Mouse (Mus musculus): ENCODE results near the gene Herc3. TPM values are rescaled to one million over a fixed set of nuclear protein-coding genes. Genes with fewer than 3 reads are reported as not detected.
A peak's percentile ranks its signal among the peaks of the same experiment; 100 is the strongest.
"Not testable (repeated sequence)": the region's sequence is repeated elsewhere in the genome, so short reads cannot be mapped to it uniquely, and the experiment has no call there.

The Herc3 gene
- total RNA-seq, 1 experiment from 2014 or later = 13.2 TPM

DNA sequence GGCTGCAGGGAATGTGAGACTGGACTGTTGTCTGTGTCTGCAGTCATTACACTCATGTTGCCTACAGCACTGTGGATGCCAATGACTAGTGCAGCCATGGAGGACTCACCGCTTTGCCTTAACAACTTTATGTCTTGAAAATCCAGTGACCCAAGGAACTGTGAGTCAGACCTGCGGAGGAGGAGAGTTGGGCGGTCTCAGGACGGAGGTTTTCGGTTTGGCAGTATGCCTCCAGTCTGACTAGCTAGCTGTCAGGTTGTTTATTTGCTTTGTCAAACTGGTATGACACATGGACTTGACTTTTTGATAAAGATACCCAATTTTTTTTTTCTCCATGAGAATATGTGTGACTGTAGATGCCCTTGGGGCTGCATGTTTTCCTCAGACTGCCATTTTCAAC is 16.6 kb downstream of the Herc3 start:
- no peak for ATAC-seq (replicated peaks in 1 of 2; ENCODE audit: insufficient read depth in 1 of 2, low FRiP score in 2 of 2, low TSS enrichment in 1 of 2, low read depth in 1 of 2, poor library complexity in 2 of 2, severe bottlenecking in 2 of 2)

DNA sequence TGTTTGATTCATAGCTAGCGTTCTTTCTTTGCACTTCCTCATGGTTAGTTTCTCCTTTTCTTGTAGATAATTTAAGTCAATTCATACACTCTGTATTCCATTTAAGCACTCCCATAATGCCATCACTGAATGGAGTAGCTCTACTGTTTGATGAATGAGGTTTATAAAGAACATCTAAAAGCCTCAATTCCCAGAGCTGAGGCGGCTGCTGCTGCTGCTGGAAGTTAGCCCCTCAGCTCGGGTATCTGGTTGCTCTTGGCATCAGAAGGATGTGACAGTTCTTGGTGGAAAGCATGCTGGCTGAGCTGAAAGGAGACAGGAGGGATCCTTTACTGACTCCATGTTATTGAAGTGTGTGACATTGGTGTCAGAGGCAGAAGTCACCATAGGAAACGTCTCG is 18.1 kb downstream of the Herc3 start:
- ATAC-seq (replicated peaks in 1 of 2; ENCODE audit: insufficient read depth in 1 of 2, low FRiP score in 2 of 2, low TSS enrichment in 1 of 2, low read depth in 1 of 2, poor library complexity in 2 of 2, severe bottlenecking in 2 of 2) = no peak

DNA sequence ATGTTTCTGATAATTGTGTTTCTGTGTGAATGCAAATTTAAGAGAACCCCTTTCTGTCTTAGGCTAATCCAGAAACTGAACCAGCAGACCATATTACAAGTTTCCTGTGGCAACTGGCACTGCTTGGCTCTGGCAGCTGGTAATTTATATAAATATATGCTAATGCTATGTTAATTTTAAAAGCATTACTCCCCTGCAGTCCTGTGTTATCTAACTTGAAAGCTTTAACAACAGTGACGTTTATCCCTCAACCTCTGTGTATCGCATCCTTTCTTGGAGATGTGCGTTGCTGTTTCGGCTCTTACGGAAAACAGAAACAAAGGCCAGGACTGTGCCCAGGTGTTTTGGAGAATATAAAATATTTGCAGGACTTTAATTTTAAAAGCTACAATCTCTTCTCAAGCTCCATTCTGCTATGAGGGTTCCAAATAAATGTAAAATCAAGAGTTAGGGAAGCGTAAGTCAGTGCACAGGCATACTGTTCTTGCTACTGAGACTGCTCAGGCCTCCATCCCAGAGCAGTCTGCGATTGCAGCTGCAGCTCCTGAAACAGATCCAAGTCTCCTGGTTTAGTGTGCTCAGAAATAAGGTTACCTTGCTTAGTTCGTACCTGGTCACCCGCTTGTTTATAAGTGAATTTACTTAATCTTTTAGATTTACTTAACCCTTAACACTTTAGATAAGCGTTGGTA is 24.6 kb downstream of the Herc3 start:
- ATAC-seq (replicated peaks in 1 of 2; ENCODE audit: insufficient read depth in 1 of 2, low FRiP score in 2 of 2, low TSS enrichment in 1 of 2, low read depth in 1 of 2, poor library complexity in 2 of 2, severe bottlenecking in 2 of 2) = no peak

DNA sequence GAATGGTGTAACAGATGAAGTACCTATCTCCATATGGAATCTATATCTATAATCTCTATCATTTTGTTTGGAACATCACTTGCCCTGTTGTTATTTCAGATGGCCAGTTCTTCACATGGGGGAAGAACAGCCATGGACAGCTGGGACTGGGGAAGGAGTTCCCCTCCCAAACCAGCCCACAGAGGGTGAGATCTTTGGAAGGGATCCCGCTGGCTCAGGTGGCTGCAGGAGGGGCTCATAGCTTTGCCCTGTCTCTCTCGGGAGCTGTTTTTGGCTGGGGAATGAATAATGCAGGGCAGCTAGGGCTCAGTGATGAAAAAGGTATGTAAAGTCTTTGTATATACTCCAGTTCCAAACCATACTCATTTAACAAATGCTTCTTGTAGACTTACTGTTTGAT is 25.2 kb downstream of the Herc3 start:
- no peak for ATAC-seq (replicated peaks in 1 of 2; ENCODE audit: insufficient read depth in 1 of 2, low FRiP score in 2 of 2, low TSS enrichment in 1 of 2, low read depth in 1 of 2, poor library complexity in 2 of 2, severe bottlenecking in 2 of 2)

DNA sequence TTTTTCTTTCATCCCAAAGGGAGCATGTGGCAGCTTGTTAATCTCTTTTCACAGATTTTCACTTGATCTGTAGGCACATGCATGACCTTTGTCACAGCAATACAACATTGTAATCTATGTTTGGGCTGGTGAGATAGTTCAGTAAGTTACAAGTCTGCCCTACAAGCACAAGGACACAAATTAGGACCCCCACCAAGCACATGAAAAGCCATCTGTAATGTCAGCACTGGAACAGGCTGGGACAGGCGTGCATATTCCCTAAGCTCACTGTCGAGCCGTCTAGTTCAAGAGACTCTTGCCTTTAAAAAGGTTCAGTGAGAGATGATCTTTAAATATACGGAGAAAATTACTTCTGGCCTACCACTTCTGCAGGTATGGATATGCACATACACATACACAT is 28.3 kb downstream of the Herc3 start:
- ATAC-seq (replicated peaks in 1 of 2; ENCODE audit: insufficient read depth in 1 of 2, low FRiP score in 2 of 2, low TSS enrichment in 1 of 2, low read depth in 1 of 2, poor library complexity in 2 of 2, severe bottlenecking in 2 of 2) = no peak

DNA sequence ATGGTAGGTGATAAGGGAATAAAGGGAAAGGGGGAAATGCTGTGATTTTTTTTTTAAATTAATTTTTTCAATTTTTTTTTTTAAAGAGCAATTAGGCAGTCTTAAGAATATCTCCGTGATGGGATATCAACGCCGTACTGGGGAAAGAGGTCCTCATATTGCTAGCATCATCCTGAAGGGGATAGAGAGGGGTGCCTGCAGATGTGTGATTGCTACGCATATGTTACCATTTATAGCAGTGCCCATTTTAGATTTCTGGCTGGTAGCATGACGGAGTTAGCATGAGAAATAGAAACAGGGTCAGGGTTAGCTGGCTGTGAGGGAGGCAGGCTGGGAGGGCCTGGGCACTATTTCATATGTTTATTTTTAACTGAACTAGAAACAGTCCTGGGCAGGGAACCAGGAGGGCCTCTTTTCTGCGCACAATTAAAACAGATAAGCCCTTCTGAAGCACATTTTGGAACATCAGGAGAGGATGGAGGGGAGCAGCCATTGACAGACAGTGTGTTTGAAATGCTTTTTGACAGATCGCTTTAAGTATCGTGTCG is 31.3 kb downstream of the Herc3 start:
- ATAC-seq (replicated peaks in 1 of 2; ENCODE audit: insufficient read depth in 1 of 2, low FRiP score in 2 of 2, low TSS enrichment in 1 of 2, low read depth in 1 of 2, poor library complexity in 2 of 2, severe bottlenecking in 2 of 2) = no peak

DNA sequence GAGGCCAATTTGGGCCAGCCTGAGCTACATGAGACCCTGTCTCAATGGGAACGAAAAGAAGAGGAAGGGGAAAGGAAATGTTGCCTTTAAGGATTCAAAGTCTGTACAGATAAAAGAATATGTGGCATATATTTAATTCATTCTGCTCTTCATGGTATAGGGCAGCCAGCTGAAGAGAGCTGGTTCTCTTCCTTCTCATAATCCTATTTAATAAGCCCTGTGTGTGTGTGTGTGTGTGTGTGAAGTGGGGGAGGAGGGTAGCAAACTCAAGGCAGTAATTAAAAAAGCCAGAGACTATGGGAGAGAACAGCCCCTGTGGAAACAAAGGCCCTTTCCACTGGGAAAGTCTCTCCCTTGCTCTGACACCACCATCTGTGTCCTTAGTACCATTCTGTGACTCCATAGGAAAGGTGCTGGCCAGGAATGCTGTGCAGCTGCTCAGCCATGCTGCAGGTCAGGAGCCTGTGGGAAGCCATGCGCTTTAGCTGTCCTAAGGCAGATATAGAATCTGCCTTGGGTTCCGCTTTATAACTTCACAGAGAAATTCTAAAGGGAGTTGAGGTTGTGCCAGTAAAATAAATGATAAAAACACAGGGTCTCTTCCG is 32.5 kb downstream of the Herc3 start:
- ATAC-seq (replicated peaks in 1 of 2; ENCODE audit: insufficient read depth in 1 of 2, low FRiP score in 2 of 2, low TSS enrichment in 1 of 2, low read depth in 1 of 2, poor library complexity in 2 of 2, severe bottlenecking in 2 of 2) = no peak

DNA sequence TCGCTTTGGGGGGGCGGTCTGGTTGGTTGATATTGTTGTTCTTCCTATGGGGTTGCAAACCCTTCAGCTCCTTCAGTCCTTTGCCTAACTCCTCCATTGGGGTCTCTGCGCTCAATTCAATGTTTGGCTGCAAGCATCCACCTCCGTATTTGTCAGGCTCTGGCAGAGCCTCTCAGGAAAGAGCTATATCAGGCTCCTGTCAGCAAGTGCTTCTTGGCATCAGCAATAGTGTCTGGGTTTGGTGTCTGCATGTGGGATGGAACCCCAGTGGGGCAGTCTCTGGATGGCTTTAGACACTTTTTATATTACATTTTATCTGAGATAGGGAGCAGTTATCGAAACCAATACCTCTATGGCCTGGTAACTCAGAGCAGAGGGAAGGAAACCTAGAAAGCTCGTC is 36.6 kb downstream of the Herc3 start:
- not testable (repeated sequence) for ATAC-seq (replicated peaks in 1 of 2; ENCODE audit: insufficient read depth in 1 of 2, low FRiP score in 2 of 2, low TSS enrichment in 1 of 2, low read depth in 1 of 2, poor library complexity in 2 of 2, severe bottlenecking in 2 of 2)

DNA sequence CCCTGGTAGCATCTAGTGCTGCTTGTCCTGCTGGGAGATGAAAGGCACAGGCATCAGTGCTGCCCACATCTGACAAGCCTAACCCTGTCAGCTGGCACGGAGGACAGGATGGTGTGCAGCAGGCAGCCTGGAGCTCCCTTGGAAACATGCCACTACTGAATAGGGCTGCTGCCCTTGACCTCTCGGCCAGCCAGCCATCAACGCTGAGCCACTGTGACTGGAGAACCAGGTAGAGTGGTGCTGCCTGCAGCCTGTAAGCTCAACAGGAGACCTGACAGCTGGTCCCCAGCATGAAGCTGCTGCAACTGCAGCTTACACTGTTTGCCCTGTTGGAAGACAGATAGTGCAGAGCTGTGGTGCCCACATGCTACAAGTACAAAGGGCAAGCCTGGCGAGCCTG is 48.3 kb downstream of the Herc3 start:
- no peak for ATAC-seq (replicated peaks in 1 of 2; ENCODE audit: insufficient read depth in 1 of 2, low FRiP score in 2 of 2, low TSS enrichment in 1 of 2, low read depth in 1 of 2, poor library complexity in 2 of 2, severe bottlenecking in 2 of 2)

DNA sequence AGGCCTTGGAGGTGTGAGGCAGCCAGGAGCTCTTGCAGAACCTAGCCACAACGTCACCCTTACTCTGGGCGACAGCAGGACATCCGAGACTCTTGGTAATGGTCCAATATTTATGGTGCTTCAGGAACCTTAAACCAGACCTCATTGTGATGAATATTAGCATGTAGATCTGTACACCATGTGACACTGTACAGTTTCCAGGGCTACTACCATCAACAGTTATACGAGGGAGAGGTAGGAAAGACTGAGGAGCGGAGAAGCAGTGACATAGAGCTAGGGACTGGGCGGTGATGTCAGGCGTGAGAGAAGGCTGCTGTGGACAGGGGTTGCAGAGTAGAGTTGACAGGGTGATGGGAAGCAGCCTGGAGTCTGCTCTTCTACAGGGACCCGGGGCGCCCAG is 48.7 kb downstream of the Herc3 start:
- ATAC-seq (replicated peaks in 1 of 2; ENCODE audit: insufficient read depth in 1 of 2, low FRiP score in 2 of 2, low TSS enrichment in 1 of 2, low read depth in 1 of 2, poor library complexity in 2 of 2, severe bottlenecking in 2 of 2) = no peak

DNA sequence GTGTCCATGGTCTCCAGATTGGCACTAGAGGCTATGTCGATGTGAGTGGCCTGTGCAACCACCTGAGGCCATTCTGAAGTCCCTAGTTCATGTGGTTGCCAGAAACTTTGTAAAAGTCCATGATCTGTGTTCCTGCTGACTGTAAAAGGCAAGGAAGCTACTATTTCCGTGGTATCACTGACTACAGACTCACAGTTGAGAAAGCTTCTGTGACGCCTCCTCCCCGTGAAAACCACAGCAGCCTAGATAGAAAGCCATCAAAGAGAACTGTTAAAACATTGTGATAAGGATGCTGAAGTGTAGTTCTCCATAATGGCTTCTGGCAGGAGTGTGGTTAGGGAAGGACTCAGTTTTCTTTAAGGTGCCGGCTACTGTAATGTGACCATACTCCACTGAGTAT is 49.6 kb downstream of the Herc3 start:
- no peak for ATAC-seq (replicated peaks in 1 of 2; ENCODE audit: insufficient read depth in 1 of 2, low FRiP score in 2 of 2, low TSS enrichment in 1 of 2, low read depth in 1 of 2, poor library complexity in 2 of 2, severe bottlenecking in 2 of 2)

DNA sequence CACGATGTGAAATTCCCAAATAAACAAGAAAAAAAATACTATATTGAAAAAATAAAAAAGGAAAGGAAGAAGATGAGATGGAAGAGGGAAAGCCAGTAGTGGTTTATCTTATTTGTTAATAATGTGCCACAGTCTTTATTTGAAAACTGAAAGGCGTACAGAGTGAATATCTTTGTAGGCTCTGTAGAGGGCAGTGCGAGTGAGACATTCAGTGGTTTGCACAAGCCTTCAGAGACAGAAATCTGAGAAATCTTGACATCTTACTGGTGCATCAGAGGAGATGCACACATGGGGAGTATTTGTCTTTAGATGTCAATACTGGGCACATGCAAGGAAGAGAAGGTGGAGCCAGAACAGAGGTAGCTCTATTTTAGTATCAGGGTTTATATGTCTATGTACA is 50.1 kb downstream of the Herc3 start:
- no peak for ATAC-seq (replicated peaks in 1 of 2; ENCODE audit: insufficient read depth in 1 of 2, low FRiP score in 2 of 2, low TSS enrichment in 1 of 2, low read depth in 1 of 2, poor library complexity in 2 of 2, severe bottlenecking in 2 of 2)

DNA sequence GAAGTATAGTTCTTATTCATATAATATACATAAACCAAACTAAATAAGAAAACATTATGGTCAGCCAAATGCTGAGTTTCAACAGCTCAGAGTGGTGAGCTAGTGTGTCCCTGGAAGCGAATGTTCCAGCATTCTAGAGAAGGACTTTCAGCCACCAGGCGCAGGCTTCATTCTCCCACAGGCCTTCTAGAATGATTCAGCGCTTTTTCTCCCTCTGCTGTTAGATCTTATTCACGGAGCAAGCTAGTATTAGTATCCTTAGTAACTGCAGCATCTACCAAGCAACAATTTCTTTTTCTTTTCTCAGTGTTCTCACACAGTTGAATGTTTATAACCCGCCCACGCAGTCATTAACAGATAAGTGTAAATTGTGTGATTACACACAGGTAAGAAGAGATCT is 51.0 kb downstream of the Herc3 start:
- peak; percentile 51 to 71; a peak in 2 of 4 replicates for ATAC-seq (replicated peaks in 1 of 2; ENCODE audit: insufficient read depth in 1 of 2, low FRiP score in 2 of 2, low TSS enrichment in 1 of 2, low read depth in 1 of 2, poor library complexity in 2 of 2, severe bottlenecking in 2 of 2)

DNA sequence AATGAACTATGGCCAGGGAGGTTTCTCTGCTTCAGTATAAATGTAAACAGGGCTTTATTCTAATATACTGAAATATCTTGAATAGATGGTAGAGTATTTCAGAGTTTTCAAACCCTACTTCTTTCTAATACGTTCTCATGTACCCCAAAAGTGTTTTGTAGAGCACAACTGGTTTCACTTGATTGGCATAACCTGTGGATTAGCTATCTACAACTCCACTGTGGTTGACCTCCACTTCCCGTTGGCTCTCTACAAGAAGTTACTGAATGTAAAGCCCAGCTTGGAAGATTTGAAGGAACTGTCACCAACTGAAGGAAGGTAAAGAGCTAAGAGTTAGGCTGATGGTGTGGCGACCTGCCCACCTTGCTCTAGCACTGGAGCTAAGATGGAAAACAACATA is 58.7 kb downstream of the Herc3 start:
- ATAC-seq (replicated peaks in 1 of 2; ENCODE audit: insufficient read depth in 1 of 2, low FRiP score in 2 of 2, low TSS enrichment in 1 of 2, low read depth in 1 of 2, poor library complexity in 2 of 2, severe bottlenecking in 2 of 2) = no peak

DNA sequence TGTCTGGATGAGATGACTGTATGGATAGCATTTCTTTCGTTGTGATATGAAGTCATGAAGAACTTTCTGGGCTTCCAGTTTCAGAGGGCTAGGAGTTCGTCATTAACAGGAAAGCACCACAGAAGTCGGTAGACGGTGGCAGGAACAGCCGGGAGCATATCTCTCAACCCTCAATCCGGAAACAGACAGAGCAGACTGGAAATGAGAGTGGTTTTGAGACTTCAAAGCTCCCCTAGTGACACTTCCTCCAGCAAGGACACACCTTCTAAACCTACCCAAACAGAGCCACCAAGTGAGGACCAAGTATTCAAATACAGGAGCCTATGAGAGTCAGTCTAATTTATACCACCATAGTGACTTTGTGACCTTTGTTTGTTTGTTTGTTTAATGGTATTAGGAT is 62.0 kb downstream of the Herc3 start:
- peak in 1 of 2 experiments; percentile 37; a peak in 1 of 4 replicates for ATAC-seq (replicated peaks in 1 of 2; ENCODE audit: insufficient read depth in 1 of 2, low FRiP score in 2 of 2, low TSS enrichment in 1 of 2, low read depth in 1 of 2, poor library complexity in 2 of 2, severe bottlenecking in 2 of 2)

DNA sequence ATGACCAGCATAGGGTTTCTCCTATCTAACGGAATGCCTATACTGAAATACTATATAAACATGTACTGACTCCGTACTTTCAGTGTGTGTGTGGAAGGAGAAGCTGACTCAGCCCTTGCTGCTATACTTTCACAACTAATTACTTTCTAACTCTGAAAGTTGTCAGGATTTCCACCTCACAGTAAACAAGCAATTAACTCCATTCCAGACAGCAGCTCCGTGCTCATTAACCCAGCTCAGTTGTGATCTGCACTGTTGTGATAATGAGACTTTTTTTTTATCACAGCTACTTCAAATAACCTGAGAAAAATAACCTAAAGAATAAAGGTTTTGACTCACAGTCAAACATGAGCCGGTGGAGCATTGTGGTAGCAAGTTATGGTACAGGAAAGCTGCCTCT is 63.7 kb downstream of the Herc3 start:
- ATAC-seq (replicated peaks in 1 of 2; ENCODE audit: insufficient read depth in 1 of 2, low FRiP score in 2 of 2, low TSS enrichment in 1 of 2, low read depth in 1 of 2, poor library complexity in 2 of 2, severe bottlenecking in 2 of 2) = no peak

DNA sequence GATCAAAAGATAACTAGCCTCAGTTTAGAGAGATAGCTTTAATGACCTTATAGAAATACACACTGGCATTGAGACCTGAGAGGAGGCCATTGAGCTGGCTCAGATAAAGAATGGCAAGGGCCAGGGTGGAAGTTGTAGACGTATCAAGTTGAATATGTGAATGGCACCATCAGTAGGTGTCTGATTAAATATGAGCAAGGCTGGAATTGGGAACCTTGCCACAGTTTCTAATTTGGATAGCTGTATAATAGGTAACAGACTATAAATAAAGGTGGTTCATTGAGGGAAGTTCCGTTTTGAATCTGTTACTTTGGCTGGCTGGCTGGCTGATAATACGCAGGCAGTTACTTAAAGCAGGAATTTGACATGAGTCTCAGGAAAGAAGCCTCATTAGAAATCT is 65.4 kb downstream of the Herc3 start:
- ATAC-seq (replicated peaks in 1 of 2; ENCODE audit: insufficient read depth in 1 of 2, low FRiP score in 2 of 2, low TSS enrichment in 1 of 2, low read depth in 1 of 2, poor library complexity in 2 of 2, severe bottlenecking in 2 of 2) = no peak

DNA sequence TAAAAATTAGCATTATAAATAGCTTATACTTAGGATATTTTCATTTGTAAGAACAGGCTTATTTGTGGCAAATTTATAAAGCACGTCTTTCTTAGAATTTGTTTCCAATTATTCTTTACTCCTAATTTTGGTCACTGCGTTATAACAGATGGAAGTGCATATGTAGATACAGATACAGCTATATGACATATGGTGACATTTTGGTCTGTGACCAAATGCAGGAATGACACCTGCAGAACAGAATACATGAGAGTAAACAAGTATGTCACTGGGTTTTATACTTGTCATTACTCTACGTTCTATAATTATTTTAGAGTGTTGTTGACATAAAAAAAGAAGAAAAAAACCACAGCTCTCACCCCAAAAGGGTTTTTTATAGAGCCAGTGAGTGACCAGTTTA is 67.8 kb downstream of the Herc3 start:
- no peak for ATAC-seq (replicated peaks in 1 of 2; ENCODE audit: insufficient read depth in 1 of 2, low FRiP score in 2 of 2, low TSS enrichment in 1 of 2, low read depth in 1 of 2, poor library complexity in 2 of 2, severe bottlenecking in 2 of 2)

DNA sequence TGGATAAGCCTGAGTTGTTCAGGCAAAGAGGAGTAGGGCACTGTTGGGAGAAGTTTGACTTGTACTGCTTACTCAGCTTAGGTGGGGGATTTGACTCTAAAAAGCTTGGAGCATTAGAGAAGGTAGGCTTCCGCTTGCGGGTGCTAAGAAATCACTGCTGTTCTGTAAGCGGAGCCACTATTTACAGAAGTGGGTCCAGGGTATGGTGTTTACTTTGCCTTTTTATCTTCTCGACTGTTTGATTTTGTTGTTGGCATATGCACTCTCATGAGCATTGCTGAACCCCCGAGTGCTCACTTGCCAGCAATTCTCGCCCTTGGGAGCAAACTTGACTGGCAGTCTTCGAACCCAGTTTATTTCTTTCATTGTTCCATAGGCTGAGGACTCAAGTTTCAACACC is 69.3 kb downstream of the Herc3 start:
- no peak for ATAC-seq (replicated peaks in 1 of 2; ENCODE audit: insufficient read depth in 1 of 2, low FRiP score in 2 of 2, low TSS enrichment in 1 of 2, low read depth in 1 of 2, poor library complexity in 2 of 2, severe bottlenecking in 2 of 2)
